Mouse (Mus musculus) hindbrain, embryonic 11.5 days (tissue): Measurements from ENCODE around the gene Mslnl. TPM values are rescaled to one million over a fixed set of nuclear protein-coding genes. Genes with fewer than 3 reads are reported as not detected.
"Not testable (repeated sequence)": the region's sequence is repeated elsewhere in the genome, so short reads cannot be mapped to it uniquely, and the experiment has no call there.

ENCODE experiments used
- ATAC-seq: fragments of 200-750 bp; cut with Nextera tagmentation; 2 replicates; pipeline ENCODE4 v1.8.0; 2017; ENCODE audit warnings: mild to moderate bottlenecking, moderate TSS enrichment, moderate library complexity; ENCODE audit not compliant: low FRiP score
- DNase-seq: peaks from one replicate; pipeline ENCODE4 v3.0.0-alpha.2; 2015; ENCODE audit warnings: low spot score
- H3K27ac ChIP-seq: fragments of 300-500 bp; sonication (generic); 2 replicates; pipeline ENCODE4 v1.5.1; 2014; ENCODE audit warnings: mild to moderate bottlenecking, low read depth, low read length
- H3K27me3 ChIP-seq: fragments of 300-500 bp; sonication (generic); 2 replicates; pipeline ENCODE4 v1.6.1; 2014; ENCODE audit warnings: mild to moderate bottlenecking, low read length, moderate library complexity, mixed read lengths; ENCODE audit not compliant: control insufficient read depth, insufficient read depth
- H3K36me3 ChIP-seq: fragments of 300-500 bp; sonication (generic); 2 replicates; pipeline ENCODE4 v1.6.1; 2014; ENCODE audit warnings: mild to moderate bottlenecking, low read length, moderate library complexity, mixed read lengths; ENCODE audit not compliant: control insufficient read depth, insufficient read depth
- H3K4me1 ChIP-seq: fragments of 300-500 bp; sonication (generic); replicated peaks from 2 replicates; pipeline ENCODE4 v1.6.1; 2014; ENCODE audit warnings: low read length, mixed read lengths; ENCODE audit not compliant: control insufficient read depth, insufficient read depth
- H3K4me2 ChIP-seq: fragments of 300-500 bp; sonication (generic); replicated peaks from 2 replicates; pipeline ENCODE4 v1.6.1; 2014; ENCODE audit warnings: mild to moderate bottlenecking, low read depth, low read length
- H3K4me3 ChIP-seq: fragments of 300-500 bp; sonication (generic); 2 replicates; pipeline ENCODE4 v1.5.1; 2014; ENCODE audit warnings: low read depth, low read length
- H3K9ac ChIP-seq: fragments of 300-500 bp; sonication (generic); 2 replicates; pipeline ENCODE4 v1.6.1; 2014; ENCODE audit warnings: low read depth, low read length
- H3K9me3 ChIP-seq: fragments of 300-500 bp; sonication (generic); 2 replicates; pipeline ENCODE4 v1.6.1; 2016; ENCODE audit warnings: low read length; ENCODE audit not compliant: control insufficient read depth
- WGBS: fragments of 180-500 bp; shearing (Covaris S2); extraction: QIAGEN DNeasy Blood & Tissue Kit; methylation state at CpG from one replicate; pipeline ENCODE4 v1.1.7; 2014; 5-methylcytosine and 5-hydroxymethylcytosine counted together
- polyA plus RNA-seq: library from polyadenylated mRNA; unstranded; fragments of >200 nt; fragmentation: Nextera tagmentation; extraction: Ambion mirVana; gene quantifications from 2 replicates; pipeline ENCODE4 v1.2.1, GENCODE M21; 2014

The Mslnl gene
- polyA plus RNA-seq, 1 experiment from 2014 or later: not detected

GRCm38 (mm10) chr17:25728009-25728270, 7.9 kb upstream of the Mslnl start:
- ATAC-seq: peak; percentile 39
- no peak for DNase-seq
- peak overlapping the region; percentile 62 for H3K4me3 ChIP-seq
- H3K4me1 ChIP-seq: peaks cover 15% of the 10 kb centered on the region
- H3K9ac ChIP-seq: peak overlapping the region; percentile 74
- H3K27ac ChIP-seq: peak overlapping the region; percentile 6; the same call in 1 of the 2 replicates
- H3K9me3 ChIP-seq: no peaks in the 10 kb centered on the region
- H3K36me3 ChIP-seq: no peaks in the 10 kb centered on the region
- WGBS: 22% methylated on average over 4 of the region's 4 CpGs
- peak overlapping the region; percentile 82 for H3K4me2 ChIP-seq
- no peaks in the 10 kb centered on the region for H3K27me3 ChIP-seq

- no peak overlapping the region for H3K27ac ChIP-seq
- no peak for ATAC-seq
- H3K27me3 ChIP-seq: no peaks in the 10 kb centered on the region
- H3K9ac ChIP-seq: no peak overlapping the region
- WGBS: 17% methylated on average over 2 of the region's 2 CpGs
- no peaks in the 10 kb centered on the region for H3K36me3 ChIP-seq
- H3K4me2 ChIP-seq: no peak overlapping the region
- peak; percentile 93 for DNase-seq
- H3K4me3 ChIP-seq: no peak overlapping the region
- H3K4me1 ChIP-seq: peaks cover 10% of the 10 kb centered on the region
- H3K9me3 ChIP-seq: no peaks in the 10 kb centered on the region
Measured at GRCm38 (mm10) chr17:25732082-25732481, 3.8 kb upstream of the Mslnl start.

GRCm38 (mm10) chr17:25735246-25735645, 596 bp upstream of the Mslnl start:
- Histone ChIP-seq H3K4me1 (0 out of 2 replicates have a peak, but pooled peaks cover 2% of the 10 kb centered on the region), H3K9me3 (no peaks in the 10 kb centered on the region)
- DNase-seq: no peak

GRCm38 (mm10) chr17:25738861-25739260, 3.0 kb downstream of the Mslnl start:
- no peaks in the 10 kb centered on the region for H3K9me3 ChIP-seq
- no peak overlapping the region for H3K4me3 ChIP-seq
- 82% methylated on average over 7 of the region's 7 CpGs for WGBS
- H3K27me3 ChIP-seq: no peaks in the 10 kb centered on the region
- H3K9ac ChIP-seq: no peak overlapping the region
- DNase-seq (no peak), ATAC-seq (no peak)
- no peaks in the 10 kb centered on the region for H3K36me3 ChIP-seq
- H3K4me1 ChIP-seq: no peaks in the 10 kb centered on the region
- H3K4me2 ChIP-seq: no peak overlapping the region
- H3K27ac ChIP-seq: no peak overlapping the region

More at GRCm38 (mm10) chr17:25735246-25735645, 596 bp upstream of the Mslnl start:
- 92% methylated on average over 5 of the region's 5 CpGs for WGBS
- H3K27ac ChIP-seq: no peak overlapping the region
- H3K36me3 ChIP-seq: no peaks in the 10 kb centered on the region
- H3K9ac ChIP-seq: no peak overlapping the region
- no peak for ATAC-seq
- no peak overlapping the region for H3K4me2 ChIP-seq
- no peak overlapping the region for H3K4me3 ChIP-seq
- no peaks in the 10 kb centered on the region for H3K27me3 ChIP-seq

GRCm38 (mm10) chr17:25741471-25741870, 5.6 kb downstream of the Mslnl start:
- not testable (repeated sequence) for H3K27me3 ChIP-seq, H3K27ac ChIP-seq, H3K9ac ChIP-seq, H3K4me2 ChIP-seq, ATAC-seq, H3K36me3 ChIP-seq, DNase-seq, H3K9me3 ChIP-seq, H3K4me3 ChIP-seq, H3K4me1 ChIP-seq
- 72% methylated on average over 12 of the region's 12 CpGs for WGBS

- H3K4me3 ChIP-seq: no peak overlapping the region
- H3K27ac ChIP-seq: no peak overlapping the region
- ATAC-seq (no peak), DNase-seq (no peak)
- H3K36me3 ChIP-seq: no peaks in the 10 kb centered on the region
- no peak overlapping the region for H3K4me2 ChIP-seq
- WGBS: 93% methylated on average over 9 of the region's 9 CpGs
- H3K27me3 ChIP-seq: no peaks in the 10 kb centered on the region
- H3K4me1 ChIP-seq: no peaks in the 10 kb centered on the region
- no peaks in the 10 kb centered on the region for H3K9me3 ChIP-seq
- no peak overlapping the region for H3K9ac ChIP-seq
Measured at GRCm38 (mm10) chr17:25743831-25744230, 8.0 kb downstream of the Mslnl start.

GRCm38 (mm10) chr17:25744311-25744710, 8.5 kb downstream of the Mslnl start:
- ATAC-seq: no peak
- H3K27me3 ChIP-seq: no peaks in the 10 kb centered on the region
- H3K4me2 ChIP-seq: no peak overlapping the region
- no peaks in the 10 kb centered on the region for H3K4me1 ChIP-seq
- no peaks in the 10 kb centered on the region for H3K9me3 ChIP-seq
- no peak overlapping the region for H3K27ac ChIP-seq
- no peaks in the 10 kb centered on the region for H3K36me3 ChIP-seq
- WGBS: 84% methylated on average over 10 of the region's 10 CpGs
- no peak for DNase-seq
- no peak overlapping the region for H3K4me3 ChIP-seq
- H3K9ac ChIP-seq: no peak overlapping the region

- DNase-seq (no peak), ATAC-seq (no peak)
- WGBS: 95% methylated on average over 4 of the region's 4 CpGs
- no peaks in the 10 kb centered on the region for H3K36me3 ChIP-seq
- no peak overlapping the region for H3K9ac ChIP-seq
- H3K9me3 ChIP-seq: no peaks in the 10 kb centered on the region
- no peak overlapping the region for H3K4me2 ChIP-seq
- H3K4me1 ChIP-seq: no peaks in the 10 kb centered on the region
- no peak overlapping the region for H3K4me3 ChIP-seq
- H3K27ac ChIP-seq: no peak overlapping the region
- H3K27me3 ChIP-seq: no peaks in the 10 kb centered on the region
Measured at GRCm38 (mm10) chr17:25748238-25748637, 12.4 kb downstream of the Mslnl start.

- ATAC-seq: no peak
- no peak overlapping the region for H3K9ac ChIP-seq
- H3K4me1 ChIP-seq: no peaks in the 10 kb centered on the region
- no peaks in the 10 kb centered on the region for H3K27me3 ChIP-seq
- H3K9me3 ChIP-seq: no peaks in the 10 kb centered on the region
- no peak for DNase-seq
- no peak overlapping the region for H3K27ac ChIP-seq
- no peak overlapping the region for H3K4me3 ChIP-seq
- WGBS: 87% methylated on average over 6 of the region's 6 CpGs
- no peaks in the 10 kb centered on the region for H3K36me3 ChIP-seq
- H3K4me2 ChIP-seq: no peak overlapping the region
Measured at GRCm38 (mm10) chr17:25749314-25749713, 13.5 kb downstream of the Mslnl start.
